Mouse (Mus musculus) lung, postnatal 0 days (tissue): ENCODE measurements around the gene Casc4. TPM values are rescaled to one million over a fixed set of nuclear protein-coding genes. Genes with fewer than 3 reads are reported as not detected.
"Not testable (repeated sequence)": the region's sequence is repeated elsewhere in the genome, so short reads cannot be mapped to it uniquely, and the experiment has no call there.

Experiments
- ATAC-seq: fragments of 200-750 bp; cut with Nextera tagmentation; 2 replicates; pipeline ENCODE4 v1.8.0; 2017; ENCODE audit warnings: moderate library complexity
- DNase-seq: peaks from one replicate; pipeline ENCODE4 v3.0.0-alpha.2; 2016; ENCODE audit warnings: low spot score
- H3K27ac ChIP-seq: fragments of 300-500 bp; sonication (generic); 2 replicates; pipeline ENCODE4 v1.5.1; 2014; ENCODE audit warnings: antibody characterized with exemption, mild to moderate bottlenecking, low read length, mixed read lengths
- H3K27me3 ChIP-seq: fragments of 300-500 bp; sonication (generic); replicated peaks from 2 replicates; pipeline ENCODE4 v1.6.1; 2014; ENCODE audit warnings: low read length, mixed read lengths; ENCODE audit not compliant: insufficient read depth
- H3K36me3 ChIP-seq: fragments of 300-500 bp; sonication (generic); 2 replicates; pipeline ENCODE4 v1.6.1; 2014; ENCODE audit warnings: low read length, mixed read lengths; ENCODE audit not compliant: insufficient read depth
- H3K4me1 ChIP-seq: fragments of 300-500 bp; sonication (generic); 2 replicates; pipeline ENCODE4 v1.6.1; 2014; ENCODE audit warnings: antibody characterized with exemption, low read depth, low read length, mixed read lengths; ENCODE audit not compliant: insufficient read depth
- H3K4me2 ChIP-seq: fragments of 300-500 bp; sonication (generic); replicated peaks from 2 replicates; pipeline ENCODE4 v1.6.1; 2014; ENCODE audit warnings: low read depth, mild to moderate bottlenecking, low read length, moderate library complexity, mixed read lengths
- H3K4me3 ChIP-seq: fragments of 300-500 bp; sonication (generic); 2 replicates; pipeline ENCODE4 v1.5.1; 2014; ENCODE audit warnings: low read depth, low read length
- H3K9ac ChIP-seq: fragments of 300-500 bp; sonication (generic); replicated peaks from 2 replicates; pipeline ENCODE4 v1.6.1; 2014; ENCODE audit warnings: low read depth, mild to moderate bottlenecking
- H3K9me3 ChIP-seq: fragments of 300-500 bp; sonication (generic); 2 replicates; pipeline ENCODE4 v1.6.1; 2016; ENCODE audit warnings: low read length, mixed read lengths
- CTCF ChIP-seq: IDR thresholded peaks from 2 replicates; pipeline ENCODE4 v1.5.1; 2016; ENCODE audit warnings: antibody characterized with exemption, mild to moderate bottlenecking
- EP300 ChIP-seq: IDR thresholded peaks from 2 replicates; pipeline ENCODE4 v1.6.1; 2016; ENCODE audit warnings: antibody characterized with exemption, mild to moderate bottlenecking, control low read depth
- WGBS: fragments of 180-500 bp; shearing (Covaris S2); extraction: QIAGEN DNeasy Blood & Tissue Kit; methylation state at CpG from one replicate; pipeline ENCODE4 v1.1.7; 2014; 5-methylcytosine and 5-hydroxymethylcytosine counted together
- polyA plus RNA-seq: library from polyadenylated mRNA; unstranded; fragments of >200 nt; fragmentation: Nextera tagmentation; extraction: Ambion mirVana; gene quantifications from 2 replicates; pipeline ENCODE4 v1.2.1, GENCODE M21; 2015

Casc4 gene
- polyA plus RNA-seq, 1 experiment from 2014 or later, result 19.7 TPM

- H3K4me2 ChIP-seq, result no peak overlapping the region
- TF ChIP-seq CTCF (no peak), EP300 (no peak)
- no peak for ATAC-seq
- H3K36me3 ChIP-seq, result no peaks in the 10 kb centered on the region
- H3K9ac ChIP-seq, result no peak overlapping the region
- no peaks in the 10 kb centered on the region for H3K4me1 ChIP-seq
- H3K4me3 ChIP-seq, result no peak overlapping the region
- no peak for DNase-seq
- no peaks in the 10 kb centered on the region for H3K9me3 ChIP-seq
- 79% methylated on average over 2 of the region's 2 CpGs for WGBS
- H3K27me3 ChIP-seq, result no peaks in the 10 kb centered on the region
- H3K27ac ChIP-seq, result no peak overlapping the region
Observed at GRCm38 (mm10) chr2:121895261-121895660, 28.5 kb downstream of the Casc4 start.

- Histone ChIP-seq H3K27me3 (no peaks in the 10 kb centered on the region), H3K4me2 (no peak overlapping the region), H3K36me3 (no peaks in the 10 kb centered on the region), H3K9ac (no peak overlapping the region), H3K9me3 (no peaks in the 10 kb centered on the region), H3K4me3 (no peak overlapping the region), H3K27ac (no peak overlapping the region), H3K4me1 (no peaks in the 10 kb centered on the region)
- DNase-seq, result no peak
- 91% methylated on average over 1 of the region's 1 CpGs for WGBS
- ATAC-seq, result no peak
- TF ChIP-seq EP300, result no peak
- no peak for TF ChIP-seq CTCF
Observed at GRCm38 (mm10) chr2:121896825-121897224, 30.1 kb downstream of the Casc4 start.

- Histone ChIP-seq H3K27me3 (no peaks in the 10 kb centered on the region), H3K9ac (no peak overlapping the region), H3K27ac (no peak overlapping the region), H3K4me1 (no peaks in the 10 kb centered on the region), H3K4me3 (no peak overlapping the region), H3K9me3 (no peaks in the 10 kb centered on the region), H3K36me3 (no peaks in the 10 kb centered on the region), H3K4me2 (no peak overlapping the region)
- TF ChIP-seq CTCF (peak; percentile 36), EP300 (no peak)
- no peak for DNase-seq
- 87% methylated on average over 3 of the region's 3 CpGs for WGBS
- ATAC-seq, result no peak
Observed at GRCm38 (mm10) chr2:121909975-121910374, 43.2 kb downstream of the Casc4 start.

GRCm38 (mm10) chr2:121916047-121916970 is 49.5 kb downstream of the Casc4 start:
- peak; percentile 81 for ATAC-seq
- Histone ChIP-seq H3K4me2 (no peak overlapping the region), H3K4me1 (no peaks in the 10 kb centered on the region), H3K9ac (no peak overlapping the region), H3K9me3 (no peaks in the 10 kb centered on the region), H3K36me3 (no peaks in the 10 kb centered on the region), H3K27me3 (no peaks in the 10 kb centered on the region), H3K4me3 (no peak overlapping the region), H3K27ac (0 out of 2 replicates have a peak overlapping the region, but pooled peaks have one; percentile 58)
- 61% methylated on average over 5 of the region's 5 CpGs for WGBS
- peak; percentile 74 for TF ChIP-seq EP300
- no peak for TF ChIP-seq CTCF
- DNase-seq, result peak; percentile 76

- not testable (repeated sequence) for H3K4me1 ChIP-seq, DNase-seq, ATAC-seq, H3K4me3 ChIP-seq, H3K27me3 ChIP-seq, H3K27ac ChIP-seq, H3K36me3 ChIP-seq, H3K9me3 ChIP-seq, H3K9ac ChIP-seq, H3K4me2 ChIP-seq
- 63% methylated on average over 2 of the region's 2 CpGs for WGBS
Observed at GRCm38 (mm10) chr2:121937624-121938023, 70.9 kb downstream of the Casc4 start.

- H3K9me3 ChIP-seq, result no peaks in the 10 kb centered on the region
- H3K27me3 ChIP-seq, result no peaks in the 10 kb centered on the region
- no peak overlapping the region for H3K4me3 ChIP-seq
- H3K4me2 ChIP-seq, result no peak overlapping the region
- no peak for TF ChIP-seq EP300
- TF ChIP-seq CTCF, result no peak
- H3K9ac ChIP-seq, result no peak overlapping the region
- 78% methylated on average over 3 of the region's 3 CpGs for whole genome bisulfite sequencing
- no peak overlapping the region for H3K27ac ChIP-seq
- no peaks in the 10 kb centered on the region for H3K4me1 ChIP-seq
- ATAC-seq, result no peak
- H3K36me3 ChIP-seq, result no peaks in the 10 kb centered on the region
- no peak for DNase-seq
Observed at GRCm38 (mm10) chr2:121943364-121943763, 76.6 kb downstream of the Casc4 start.
